Mouse (Mus musculus) kidney, postnatal 10 days (tissue): ENCODE results near the gene Inafm2.

Experiments
- DNase-seq: peaks from one replicate; pipeline ENCODE4 v3.0.0; 2021; ENCODE audit warnings: mixed read lengths

Inafm2 gene

GRCm38 (mm10) chr2:118745232-118745884, at the start of gene Inafm2:
Gene Inafm2 (plus strand): TSS chr2:118745758.
- DNase-seq, result peak; percentile 94

- peak; percentile 57 for DNase-seq
These were observed 48.9 kb upstream of the Inafm2 start for GRCm38 (mm10) chr2:118696451-118697308.

DNA sequence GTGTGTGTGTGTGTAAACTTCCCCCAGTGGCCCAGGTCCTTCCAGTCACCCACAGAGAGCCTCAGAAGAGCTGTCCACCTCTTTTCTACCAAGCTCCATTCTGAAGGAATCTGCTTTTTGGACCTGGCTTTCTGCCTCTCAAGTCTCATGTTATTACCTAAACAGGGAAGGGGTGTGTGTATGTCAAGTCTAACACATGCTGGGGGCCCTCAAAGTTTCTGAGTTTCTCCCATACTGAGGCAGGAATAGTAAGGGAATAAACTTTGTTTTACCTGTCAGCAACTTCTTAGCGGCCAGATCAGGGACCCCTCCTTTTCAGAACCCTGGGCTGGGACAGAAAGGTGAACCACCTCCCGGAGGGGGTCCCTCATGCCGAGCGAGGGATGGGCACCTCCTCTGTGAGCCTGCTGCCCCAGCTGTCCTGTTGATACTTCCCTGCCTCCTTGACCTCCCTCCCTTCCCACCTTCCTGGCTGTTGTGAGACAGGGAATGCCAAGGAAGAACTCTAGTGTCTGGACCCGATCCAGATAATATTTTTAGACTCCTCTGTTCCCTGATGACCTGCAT, 48.2 kb upstream of the Inafm2 start:
- no peak for DNase-seq

- DNase-seq, result no peak
These were observed 47.6 kb upstream of the Inafm2 start for GRCm38 (mm10) chr2:118697955-118698354.

DNA sequence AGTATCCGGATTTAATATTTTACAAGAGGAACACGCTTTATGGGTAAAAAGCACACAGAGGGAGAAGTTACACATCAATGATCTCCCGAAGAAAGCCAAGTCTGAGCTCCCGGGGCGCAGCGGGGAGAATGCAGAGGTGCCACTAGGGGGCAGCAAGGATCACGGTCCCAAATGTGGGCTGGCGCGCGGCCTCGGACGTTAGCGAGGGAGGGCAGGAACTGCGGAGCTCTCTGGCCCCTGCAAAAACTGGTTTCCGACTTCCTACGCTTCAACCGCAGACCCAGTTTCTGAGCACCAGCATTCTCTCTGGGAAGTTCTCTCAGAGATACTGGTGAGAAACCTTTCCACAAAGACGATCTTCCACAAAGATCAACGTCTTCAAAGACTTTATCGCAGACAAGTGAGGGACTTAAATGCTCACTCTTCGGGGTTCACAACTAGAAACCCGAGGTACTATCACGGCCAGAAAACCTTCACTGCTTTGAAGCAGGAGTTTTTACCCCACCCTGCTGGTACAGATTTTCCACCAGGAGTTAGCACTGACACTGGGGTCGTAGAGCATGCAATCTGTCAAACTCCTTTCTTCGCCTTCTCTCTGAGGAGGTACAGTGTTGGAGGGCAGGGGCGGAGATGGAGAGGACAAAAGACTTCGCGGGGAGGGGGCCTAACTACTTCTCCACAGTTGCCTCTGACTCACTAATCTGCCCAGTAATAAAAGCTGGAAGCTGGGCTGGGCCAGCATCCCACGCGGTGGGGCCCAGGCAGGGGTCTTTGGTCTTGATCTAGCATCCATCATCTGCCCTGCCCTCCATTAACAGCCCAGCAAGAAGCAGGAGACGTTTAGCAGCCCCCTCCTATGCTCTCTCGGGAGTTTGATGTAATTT, 45.1 kb upstream of the Inafm2 start:
- peak; percentile 93 for DNase-seq

DNA sequence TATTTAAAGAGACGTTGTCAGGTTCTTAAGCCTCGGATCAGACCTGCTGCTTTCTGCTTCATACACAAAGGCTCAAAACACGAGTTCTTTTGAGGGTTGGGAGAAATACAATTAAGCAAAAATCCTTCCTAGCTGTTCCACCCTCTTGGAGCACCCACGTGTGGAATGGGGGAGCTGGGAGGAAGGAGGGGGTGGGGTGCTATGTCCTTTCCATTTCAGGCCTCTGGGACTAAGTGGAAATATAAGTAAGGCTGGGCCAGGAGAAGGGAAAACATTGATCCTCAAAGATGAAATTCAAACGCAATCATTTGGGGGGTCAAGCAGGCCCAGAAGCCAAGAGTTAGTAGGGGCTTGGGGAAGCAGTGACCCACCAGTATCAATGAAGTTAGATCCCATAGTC, 44.4 kb upstream of the Inafm2 start:
- DNase-seq, result no peak

GRCm38 (mm10) chr2:118701971-118702882, 43.3 kb upstream of the Inafm2 start:
- no peak for DNase-seq

DNA sequence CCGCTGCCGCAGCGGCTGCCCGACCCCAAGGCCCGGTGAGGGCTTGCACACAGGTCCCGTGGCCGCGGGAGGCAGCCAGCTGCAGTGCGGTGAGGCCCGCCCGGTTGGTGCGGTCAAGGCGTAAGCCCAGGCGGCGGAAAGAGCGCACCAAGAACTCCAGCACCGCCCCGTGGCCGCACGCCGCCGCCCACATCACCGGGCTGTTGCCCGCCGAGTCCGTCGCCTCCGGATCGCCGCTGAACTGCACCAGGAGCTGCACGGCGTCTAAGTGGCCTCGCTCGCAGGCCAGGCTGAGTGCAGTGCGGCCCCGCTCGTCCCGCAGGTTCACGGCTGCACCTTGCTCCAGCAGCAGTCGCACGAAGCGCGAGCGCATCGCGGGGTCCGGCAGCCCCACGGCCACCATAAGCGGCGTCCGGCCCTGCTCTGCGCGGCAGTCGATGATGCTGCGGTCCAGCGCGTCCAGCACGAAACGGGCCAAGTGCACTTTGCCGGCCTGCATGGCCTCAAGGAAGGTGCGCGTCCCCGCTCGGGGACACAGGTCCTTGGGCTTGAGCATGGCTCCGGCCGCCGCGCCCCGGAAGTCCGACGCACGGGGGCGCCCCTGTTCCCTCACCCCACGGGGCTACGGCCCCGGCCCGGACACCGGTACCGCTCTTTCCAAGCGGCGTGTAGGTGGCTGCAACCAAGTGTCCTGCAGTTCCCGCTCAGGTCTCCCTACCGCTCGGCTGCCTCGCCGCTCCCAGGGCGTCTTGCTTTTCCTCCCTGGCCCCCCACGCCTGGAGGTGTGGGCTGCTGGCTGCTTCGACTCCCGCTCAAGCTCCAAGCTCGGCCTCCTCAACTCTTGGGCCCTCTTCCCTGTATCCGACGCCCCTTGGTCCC, 42.4 kb upstream of the Inafm2 start:
- DNase-seq, result peak; percentile 70

DNA sequence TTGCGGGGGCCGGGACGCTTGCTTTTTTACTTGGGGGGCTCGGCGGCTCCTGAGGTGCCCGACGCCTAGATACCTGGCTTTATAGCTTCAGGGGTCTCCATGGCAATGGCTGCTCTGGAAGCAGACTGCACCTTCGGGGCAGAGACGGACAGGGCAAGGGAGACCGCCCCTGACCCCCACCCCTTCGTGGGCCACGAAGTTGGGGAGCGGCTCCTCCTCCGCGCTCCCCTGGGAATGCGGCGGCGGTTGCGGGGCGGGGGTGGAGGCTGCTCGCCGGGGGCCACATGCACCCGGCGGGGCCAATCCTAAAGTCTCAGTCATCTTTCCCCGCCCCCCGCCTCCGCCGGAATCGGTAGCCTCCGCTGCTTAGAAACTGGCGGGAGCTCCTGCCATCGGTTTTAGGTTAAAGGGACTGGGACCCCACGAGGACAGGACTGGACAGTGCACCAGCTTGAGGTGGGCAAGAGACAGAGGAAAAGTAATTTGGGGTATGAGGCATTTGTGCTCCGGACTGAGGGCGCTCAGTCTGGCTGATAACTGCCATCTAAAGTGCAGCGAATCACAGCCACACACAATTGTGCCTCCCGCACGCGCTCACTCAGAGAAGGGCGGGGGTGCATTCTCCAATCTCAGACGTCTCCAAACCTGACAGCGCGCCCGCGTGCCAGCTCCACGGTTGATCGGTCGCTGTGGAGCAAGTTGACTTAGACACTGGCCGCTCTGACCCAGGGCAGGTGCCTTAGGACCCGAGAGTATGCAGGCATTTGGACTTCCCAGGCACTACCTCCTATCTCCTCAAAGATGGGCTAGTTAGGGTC, 41.4 kb upstream of the Inafm2 start, which contains the start of gene Ankrd63:
Gene Ankrd63 (minus strand): TSS at position 51 of the 818 bp plus-strand sequence.
- peak; percentile 55 for DNase-seq

DNA sequence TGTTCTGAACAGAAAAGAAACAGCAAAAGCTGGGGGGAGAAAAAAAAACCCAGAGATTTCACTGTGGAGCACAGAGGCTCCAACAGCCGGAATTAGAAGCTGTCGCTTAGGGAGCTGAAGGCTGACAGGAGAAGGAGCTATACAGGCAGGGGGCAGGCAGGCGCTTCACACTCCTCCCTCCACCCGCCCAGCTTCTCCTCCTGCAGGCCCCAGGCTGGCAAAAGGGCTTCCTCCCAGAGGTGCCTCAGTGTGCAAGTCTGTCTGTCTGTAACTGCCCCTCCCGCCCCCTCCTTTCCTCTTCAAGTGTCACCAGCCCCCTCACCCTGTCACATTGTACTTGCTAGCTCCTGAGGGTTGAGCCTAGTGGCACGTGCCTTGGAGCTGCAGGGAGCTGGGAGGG, 39.1 kb upstream of the Inafm2 start:
- no peak for DNase-seq

DNA sequence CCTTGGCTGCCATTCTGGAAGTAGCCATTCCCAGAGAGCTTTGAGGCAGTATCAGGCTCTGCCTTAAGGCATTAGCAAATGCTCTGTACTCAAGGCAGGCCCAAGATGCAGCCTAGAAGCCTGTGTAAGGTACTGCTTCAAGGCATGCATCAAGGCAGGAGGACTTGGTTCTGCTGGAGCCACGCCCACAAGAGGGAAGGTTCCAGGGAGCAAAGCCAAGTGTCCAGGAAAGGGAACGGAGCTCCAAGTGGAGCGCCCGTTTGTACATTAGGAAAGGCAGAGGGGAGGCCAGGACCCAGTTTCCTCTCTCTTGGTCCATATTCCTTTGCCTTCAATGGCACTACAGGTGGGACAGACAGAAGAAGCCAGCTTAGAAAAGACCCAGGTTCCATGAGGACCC, 37.1 kb upstream of the Inafm2 start:
- DNase-seq, result no peak

- no peak for DNase-seq
These were observed 35.8 kb upstream of the Inafm2 start for GRCm38 (mm10) chr2:118709655-118710221.

GRCm38 (mm10) chr2:118711038-118711494, 34.5 kb upstream of the Inafm2 start:
- DNase-seq, result peak; percentile 78

- no peak for DNase-seq
These were observed 31.9 kb upstream of the Inafm2 start for GRCm38 (mm10) chr2:118713631-118714030.

DNA sequence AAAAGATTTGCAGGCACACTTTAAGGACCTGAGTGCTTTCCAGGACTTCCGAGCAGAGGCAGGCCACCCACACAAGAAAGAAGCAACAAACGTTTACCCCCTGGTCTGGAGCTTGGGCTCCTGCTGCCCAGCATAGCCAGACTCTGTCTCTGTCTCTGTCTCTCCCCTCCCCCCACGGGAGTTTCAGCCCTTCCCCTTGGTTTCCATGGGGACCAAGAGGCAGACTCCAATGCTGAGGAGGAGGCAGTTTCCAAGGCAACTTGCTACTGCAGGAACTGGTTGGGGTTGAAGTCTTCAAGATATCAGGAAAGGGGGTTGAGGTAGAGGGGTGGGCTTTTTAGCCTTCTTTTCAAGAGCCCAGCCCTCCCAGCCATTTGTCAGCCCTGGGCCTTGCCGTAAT, 31.3 kb upstream of the Inafm2 start:
- no peak for DNase-seq

GRCm38 (mm10) chr2:118716677-118717076, 28.9 kb upstream of the Inafm2 start:
- no peak for DNase-seq

GRCm38 (mm10) chr2:118723693-118724486, 21.7 kb upstream of the Inafm2 start:
- no peak for DNase-seq

DNA sequence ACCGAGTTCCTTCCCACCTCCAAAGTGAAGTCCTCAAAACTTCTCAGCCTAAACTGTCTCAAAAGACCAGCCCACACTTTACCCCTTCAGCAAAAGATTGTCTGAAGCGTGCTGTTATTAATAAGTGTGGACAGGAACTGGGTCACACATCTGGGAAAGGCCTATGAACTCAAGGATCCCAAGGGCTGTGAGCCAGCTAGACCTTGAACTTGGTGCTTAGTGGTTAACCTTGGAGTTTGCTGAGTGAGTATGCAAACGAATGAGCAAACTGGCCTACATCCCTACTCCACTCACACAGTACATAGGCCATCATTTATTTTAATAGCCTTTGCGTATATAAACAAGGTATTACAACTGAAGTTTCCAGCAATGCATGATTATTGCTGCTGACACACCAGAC, 20.0 kb upstream of the Inafm2 start:
- DNase-seq, result no peak
